Mouse (Mus musculus) lung, adult 2 months (tissue): ENCODE results near the gene Slc38a1. TPM values are rescaled to one million over a fixed set of nuclear protein-coding genes. Genes with fewer than 3 reads are reported as not detected.
A peak's percentile ranks its signal among the peaks of the same experiment; 100 is the strongest.

Experiments
- DNase-seq: peaks from one replicate; pipeline ENCODE4 v3.0.0; 2022
- H3K4me1 ChIP-seq: fragments of 200-500 bp; 2 replicates; pipeline ENCODE4 v1.6.1; 2011; ENCODE audit warnings: low read length; ENCODE audit not compliant: control insufficient read depth, insufficient read depth
- H3K4me3 ChIP-seq: fragments of 200-500 bp; replicated peaks from 2 replicates; pipeline ENCODE3; 2011; ENCODE audit warnings: low read depth, mild to moderate bottlenecking, control low read depth, low read length; ENCODE audit errors: extremely low read depth
- CTCF ChIP-seq: fragments of 200-500 bp; IDR thresholded peaks from 2 replicates; pipeline ENCODE4 v1.5.1; 2011; ENCODE audit warnings: mild to moderate bottlenecking, low read length, control low read depth; ENCODE audit not compliant: insufficient read depth
- POLR2A ChIP-seq: fragments of 200-500 bp; IDR thresholded peaks from 2 replicates; pipeline ENCODE4 v1.6.1; 2011; ENCODE audit warnings: low read depth, mild to moderate bottlenecking, control low read depth, low read length, borderline replicate concordance; ENCODE audit errors: extremely low read depth
- WGBS: fragments of 180-500 bp; shearing (Covaris S2); methylation state at CpG from one replicate; pipeline ENCODE4 v1.1.7; 2018; 5-methylcytosine and 5-hydroxymethylcytosine counted together
- polyA plus RNA-seq: library from polyadenylated mRNA; depleted of rRNA; stranded (reverse); fragments of >200 nt; gene quantifications from 2 replicates; pipeline ENCODE4 v1.2.3, GENCODE M21; 2012

Gene Slc38a1
- polyA plus RNA-seq, 1 experiment = 19.9 TPM

- 63% methylated on average over 6 of the region's 6 CpGs for WGBS
- Histone ChIP-seq H3K4me1 (peaks cover 6% of the 10 kb centered on the region), H3K4me3 (no peak overlapping the region)
- TF ChIP-seq CTCF = no peak
- no peak for TF ChIP-seq POLR2A
- DNase-seq = no peak
Observed at GRCm38 (mm10) chr15:96685273-96685672, 42.6 kb upstream of the Slc38a1 start.

- TF ChIP-seq POLR2A (no peak), CTCF (no peak)
- WGBS = 14% methylated on average over 11 of the region's 11 CpGs
- H3K4me1 ChIP-seq = peaks cover 6% of the 10 kb centered on the region
- no peak overlapping the region for H3K4me3 ChIP-seq
- DNase-seq = no peak
Observed at GRCm38 (mm10) chr15:96684132-96684830, 41.6 kb upstream of the Slc38a1 start.

GRCm38 (mm10) chr15:96678871-96679773 lies 36.4 kb upstream of the Slc38a1 start:
- H3K4me1 ChIP-seq = peaks cover 1% of the 10 kb centered on the region; the same call in 1 of the 2 replicates
- no peak for TF ChIP-seq POLR2A
- TF ChIP-seq CTCF = no peak
- DNase-seq = no peak
- no peak overlapping the region for H3K4me3 ChIP-seq
- WGBS = 53% methylated on average over 19 of the region's 19 CpGs

- TF ChIP-seq CTCF (no peak), POLR2A (no peak)
- 22% methylated on average over 10 of the region's 10 CpGs for WGBS
Observed at GRCm38 (mm10) chr15:96676518-96676917, 33.8 kb upstream of the Slc38a1 start.

GRCm38 (mm10) chr15:96675744-96676143 lies 33.0 kb upstream of the Slc38a1 start:
- no peak for TF ChIP-seq POLR2A
- no peak for TF ChIP-seq CTCF
- 57% methylated on average over 15 of the region's 15 CpGs for WGBS
- no peaks in the 10 kb centered on the region for H3K4me1 ChIP-seq
- DNase-seq = no peak
- H3K4me3 ChIP-seq = no peak overlapping the region

More at GRCm38 (mm10) chr15:96676518-96676917, 33.8 kb upstream of the Slc38a1 start:
- no peak overlapping the region for H3K4me3 ChIP-seq
- no peaks in the 10 kb centered on the region for H3K4me1 ChIP-seq
- DNase-seq = peak; percentile 43

GRCm38 (mm10) chr15:96675055-96675454 lies 32.3 kb upstream of the Slc38a1 start:
- 86% methylated on average over 11 of the region's 11 CpGs for WGBS
- Histone ChIP-seq H3K4me3 (no peak overlapping the region), H3K4me1 (no peaks in the 10 kb centered on the region)
- no peak for TF ChIP-seq CTCF
- TF ChIP-seq POLR2A = no peak
- no peak for DNase-seq

GRCm38 (mm10) chr15:96674089-96674488 lies 31.4 kb upstream of the Slc38a1 start:
- Histone ChIP-seq H3K4me3 (no peak overlapping the region), H3K4me1 (no peaks in the 10 kb centered on the region)
- 44% methylated on average over 1 of the region's 1 CpGs for WGBS
- TF ChIP-seq POLR2A (no peak), CTCF (no peak)
- DNase-seq = no peak

GRCm38 (mm10) chr15:96669721-96670120 lies 27.0 kb upstream of the Slc38a1 start:
- DNase-seq = no peak
- WGBS = 57% methylated on average over 6 of the region's 6 CpGs
- Histone ChIP-seq H3K4me1 (peaks cover 3% of the 10 kb centered on the region), H3K4me3 (no peak overlapping the region)
- no peak for TF ChIP-seq CTCF
- TF ChIP-seq POLR2A = no peak

- TF ChIP-seq POLR2A = no peak
- peak; percentile 71 for TF ChIP-seq CTCF
- Histone ChIP-seq H3K4me3 (no peak overlapping the region), H3K4me1 (peaks cover 3% of the 10 kb centered on the region)
- WGBS = 3% methylated on average over 7 of the region's 7 CpGs
- DNase-seq = peak; percentile 46
Observed at GRCm38 (mm10) chr15:96666663-96667062, 23.9 kb upstream of the Slc38a1 start.

- 3% methylated on average over 3 of the region's 3 CpGs for WGBS
- H3K4me3 ChIP-seq = no peak overlapping the region
- DNase-seq = no peak
Observed at GRCm38 (mm10) chr15:96665889-96666288, 23.2 kb upstream of the Slc38a1 start.

More at GRCm38 (mm10) chr15:96665889-96666288, 23.2 kb upstream of the Slc38a1 start:
- peaks cover 3% of the 10 kb centered on the region for H3K4me1 ChIP-seq
- TF ChIP-seq POLR2A (no peak), CTCF (peak; percentile 49; the same call in 1 of the 2 replicates)
